Mouse (Mus musculus): ENCODE results near the gene Them7.

The Them7 gene

DNA sequence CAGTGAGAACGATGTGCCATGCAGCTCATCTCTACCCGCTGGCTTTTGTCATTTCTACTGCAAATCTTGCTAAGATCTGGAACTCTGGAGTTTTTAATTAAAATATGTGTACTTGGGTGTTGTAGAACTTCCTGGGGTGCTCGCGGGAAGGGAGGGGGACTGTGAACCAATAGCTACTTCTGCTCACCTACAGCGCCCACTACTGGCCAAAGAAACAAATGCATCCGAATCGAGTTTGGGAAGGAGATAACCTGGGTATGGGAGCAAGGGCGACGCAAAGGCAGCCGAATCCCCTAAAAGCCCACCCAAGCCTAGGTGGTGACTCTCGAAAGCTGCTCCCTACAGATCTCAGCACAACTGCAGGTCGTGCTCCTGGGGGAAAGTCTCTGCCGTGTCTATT lies 87.3 kb downstream of the Them7 start:
- peak in 1 of 2 experiments; percentile 49 for DNase-seq

DNA sequence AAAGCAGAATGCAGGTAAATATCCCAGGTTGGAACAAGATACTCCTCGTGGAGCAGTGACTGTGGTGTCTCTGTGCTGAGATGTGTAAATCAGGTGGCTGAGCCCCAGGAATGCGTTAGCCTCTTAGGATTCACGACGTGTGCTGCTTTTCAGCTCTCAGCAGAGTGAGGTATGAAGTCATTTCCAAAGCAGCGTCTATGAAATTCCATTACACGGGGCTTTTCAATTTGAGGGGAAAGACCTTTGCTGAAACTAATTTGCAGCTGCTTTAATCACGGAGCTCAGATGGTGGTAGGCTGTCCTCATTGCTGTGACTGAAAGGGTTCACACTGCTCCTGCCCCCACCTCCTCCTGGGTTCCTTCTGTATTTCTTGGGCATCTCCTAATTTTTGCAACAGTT lies 87.9 kb downstream of the Them7 start:
- no peak for DNase-seq

- DNase-seq: no peak
Observed at GRCm38 (mm10) chr2:105313077-105313476, 89.0 kb downstream of the Them7 start.

GRCm38 (mm10) chr2:105317556-105318184 lies 93.5 kb downstream of the Them7 start:
- no peak for DNase-seq

DNA sequence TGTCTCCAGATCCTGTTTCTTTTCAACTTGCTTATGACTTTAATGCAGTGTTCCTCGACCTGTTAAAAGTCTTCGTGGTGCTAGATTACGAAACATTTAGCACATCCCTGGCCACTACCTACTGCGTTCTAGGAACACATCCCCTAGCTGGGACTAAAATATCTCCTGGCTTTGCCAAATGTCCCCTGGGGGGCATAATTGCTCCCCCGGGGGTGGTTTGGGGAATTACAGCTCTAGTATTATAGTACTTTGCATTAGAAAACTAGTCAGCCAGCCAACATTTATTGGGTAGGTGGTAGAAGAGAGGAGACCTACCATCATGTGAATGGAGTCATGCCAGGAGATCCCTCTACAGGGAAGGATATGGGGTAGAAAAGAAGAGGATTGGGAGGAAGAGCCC lies 101.9 kb downstream of the Them7 start:
- DNase-seq: no peak

GRCm38 (mm10) chr2:105330024-105330423 lies 105.9 kb downstream of the Them7 start:
- DNase-seq: peak; percentile 90 to 92

DNA sequence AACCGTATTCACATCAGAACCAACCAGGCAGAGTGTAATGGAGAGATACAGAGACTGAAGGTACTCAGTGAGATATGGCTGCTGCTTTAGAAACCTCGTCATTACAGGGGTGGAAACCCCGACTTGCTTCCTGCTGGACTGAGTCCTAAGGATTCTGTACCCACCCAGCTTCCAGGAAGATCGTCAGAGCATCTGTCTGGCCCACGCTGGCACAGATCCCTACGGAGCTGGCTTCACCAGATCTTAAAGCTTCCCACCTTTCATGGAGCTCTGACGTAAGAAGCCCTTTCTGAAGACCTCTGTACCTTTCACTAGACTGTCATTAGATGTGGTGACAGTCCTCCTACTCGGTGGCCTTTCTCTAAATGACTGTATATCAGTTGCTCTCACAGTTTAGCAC lies 109.0 kb downstream of the Them7 start:
- no peak for DNase-seq

DNA sequence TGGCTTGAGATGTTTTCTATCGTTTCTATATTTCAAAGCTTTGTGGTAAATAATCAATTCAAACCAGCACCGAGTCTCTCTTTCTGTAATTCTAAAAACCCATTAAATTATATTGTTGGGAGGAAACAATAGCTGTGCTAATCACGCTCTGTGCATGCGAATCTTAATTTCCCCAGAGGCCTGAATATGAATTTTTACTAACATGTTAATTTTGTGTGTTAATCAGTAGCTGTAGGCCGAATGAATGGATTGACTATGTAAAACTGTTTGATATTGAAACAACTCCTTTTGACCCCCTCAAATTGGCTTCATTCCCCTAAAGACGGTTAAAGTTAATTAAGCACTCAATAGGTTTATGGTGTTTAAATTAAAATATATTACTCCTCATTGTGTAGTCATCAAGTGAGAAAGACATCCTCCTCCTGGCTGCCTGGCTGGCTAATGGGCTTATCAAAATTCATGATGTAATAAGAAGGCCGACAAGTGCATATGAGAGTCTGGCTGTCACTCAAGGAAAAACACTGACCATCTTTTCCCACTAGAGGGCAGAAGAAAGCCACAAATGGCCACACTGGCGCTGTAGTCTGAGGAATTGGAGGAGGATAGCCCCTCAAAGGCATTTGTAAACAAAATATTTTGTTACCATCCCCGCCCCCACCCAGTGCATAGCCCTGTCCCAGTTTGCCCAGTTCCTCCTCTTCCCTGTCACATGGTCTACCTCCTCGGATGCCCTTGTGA lies 110.0 kb downstream of the Them7 start:
- peak; percentile 46 to 63 for DNase-seq

- no peak for DNase-seq
Observed at GRCm38 (mm10) chr2:105335661-105336060, 111.5 kb downstream of the Them7 start.

DNA sequence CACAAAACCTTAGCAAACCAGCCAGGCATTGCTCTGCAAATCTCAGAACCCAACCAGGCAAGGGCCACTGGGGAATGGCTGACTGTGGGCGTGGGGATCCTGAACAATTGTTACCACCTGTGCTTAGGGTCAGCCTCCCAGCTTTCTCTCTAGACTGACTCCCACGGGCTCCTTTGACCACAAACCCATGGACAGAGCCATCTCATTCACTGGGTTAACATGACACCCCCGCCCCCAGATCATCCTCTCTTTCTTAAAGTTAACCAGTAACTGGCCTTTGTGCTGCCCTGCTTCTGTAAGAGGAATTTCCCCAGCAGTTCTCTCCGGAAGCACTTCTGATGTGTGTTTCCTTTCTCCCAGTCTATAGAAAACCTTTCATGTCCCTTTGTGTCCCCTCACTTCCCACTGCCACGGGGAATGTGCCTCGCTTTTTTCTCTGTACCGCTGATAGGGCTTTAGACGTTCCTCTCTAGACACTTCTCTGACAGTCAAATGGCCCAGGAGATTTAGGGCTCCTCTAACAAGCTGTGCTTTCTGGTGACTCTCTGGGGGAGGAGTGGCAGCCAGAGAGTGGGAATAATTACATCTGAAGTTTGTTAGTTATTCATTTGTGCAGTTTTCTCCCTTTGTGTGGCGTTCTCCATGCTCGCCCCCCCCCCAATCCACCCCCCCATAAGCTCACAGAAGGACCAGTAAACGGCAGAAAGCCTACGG lies 112.4 kb downstream of the Them7 start:
- no peak for DNase-seq

- DNase-seq: no peak
Observed at GRCm38 (mm10) chr2:105337171-105337875, 113.2 kb downstream of the Them7 start.

GRCm38 (mm10) chr2:105339993-105340392 lies 115.9 kb downstream of the Them7 start:
- peak in 1 of 2 experiments; percentile 28 for DNase-seq

- no peak for DNase-seq
Observed at GRCm38 (mm10) chr2:105348886-105349285, 124.8 kb downstream of the Them7 start.

DNA sequence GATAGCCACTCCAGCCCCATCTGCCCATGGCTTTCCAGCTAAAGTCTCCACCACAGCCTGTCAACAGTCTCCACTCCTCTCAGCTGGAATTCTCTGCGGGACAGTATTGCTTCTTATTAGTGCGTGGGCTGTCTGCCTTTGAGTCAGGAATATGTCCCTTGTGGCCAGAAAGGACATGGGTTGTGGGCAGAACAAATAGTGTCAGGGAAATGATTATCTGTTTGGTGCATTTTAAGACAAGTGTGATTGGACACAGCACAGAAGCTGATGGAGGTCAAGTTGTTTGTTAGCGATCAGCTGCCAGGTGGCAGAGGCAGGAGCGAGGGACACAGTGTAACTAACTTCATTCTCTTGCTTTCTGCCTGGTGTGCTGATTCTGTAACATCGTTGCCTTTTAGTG lies 132.7 kb downstream of the Them7 start:
- DNase-seq: no peak

GRCm38 (mm10) chr2:105358040-105358439 lies 133.9 kb downstream of the Them7 start:
- no peak for DNase-seq

DNA sequence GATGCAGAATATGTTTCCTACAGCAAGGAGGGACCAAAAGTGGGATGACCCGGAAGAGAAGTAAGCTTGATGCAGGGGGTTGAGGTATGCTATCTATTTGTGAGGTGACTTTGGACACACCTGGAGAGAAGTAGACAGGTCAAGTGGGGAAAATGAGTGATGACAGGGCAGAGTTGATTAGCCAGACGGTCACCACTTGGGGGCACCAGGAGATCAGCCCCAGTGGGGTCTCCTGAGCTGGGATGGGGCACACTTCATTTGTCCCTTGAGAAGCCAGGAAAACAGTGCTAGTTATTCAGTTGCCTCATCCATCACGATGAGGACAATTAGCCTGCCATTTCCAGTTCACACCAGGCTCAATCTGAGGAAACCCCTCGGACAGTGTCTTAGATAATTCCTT lies 143.5 kb downstream of the Them7 start:
- no peak for DNase-seq

DNA sequence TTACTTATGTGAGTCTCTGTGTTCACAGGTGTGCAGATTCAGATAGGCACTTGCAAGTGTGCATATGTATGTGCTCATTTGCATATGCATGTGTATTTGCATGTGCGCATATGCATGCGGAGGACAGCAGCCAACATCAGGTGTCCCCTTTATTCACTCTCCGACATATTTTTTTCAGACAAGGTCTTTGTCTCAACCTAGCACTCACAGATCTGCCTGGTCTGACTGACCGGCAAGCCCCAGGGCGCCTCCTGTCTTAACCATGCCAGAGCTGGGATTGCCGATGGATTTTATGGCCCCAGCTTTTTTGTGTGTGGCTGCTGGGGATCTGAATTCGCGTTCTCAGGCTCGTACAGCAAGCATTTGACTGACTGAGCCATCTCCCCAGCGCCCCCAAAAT lies 146.1 kb downstream of the Them7 start:
- DNase-seq: peak; percentile 15 to 27

GRCm38 (mm10) chr2:105370698-105371097 lies 146.6 kb downstream of the Them7 start:
- DNase-seq: peak; percentile 19 to 31

- DNase-seq: no peak
Observed at GRCm38 (mm10) chr2:105372156-105372555, 148.0 kb downstream of the Them7 start.

DNA sequence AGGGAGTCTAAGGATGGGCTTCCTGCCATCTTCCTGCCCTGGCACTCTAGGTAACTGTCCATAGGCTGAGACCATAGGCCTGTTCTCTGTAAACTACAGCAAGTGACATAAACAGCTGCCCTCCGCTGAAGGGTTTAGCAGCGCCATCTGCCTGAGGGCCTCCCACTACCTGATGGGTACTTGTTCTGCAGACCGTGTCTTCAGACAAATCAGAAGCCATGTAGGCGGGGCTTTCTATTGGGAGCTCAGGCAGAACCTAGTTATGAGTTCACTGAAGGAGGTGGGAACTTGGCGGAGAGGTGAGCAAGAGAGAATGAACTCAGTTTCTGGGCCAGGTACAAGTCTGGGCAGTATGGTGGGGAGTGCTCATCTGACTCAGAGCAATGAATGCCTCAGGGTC lies 148.6 kb downstream of the Them7 start:
- DNase-seq: no peak

DNA sequence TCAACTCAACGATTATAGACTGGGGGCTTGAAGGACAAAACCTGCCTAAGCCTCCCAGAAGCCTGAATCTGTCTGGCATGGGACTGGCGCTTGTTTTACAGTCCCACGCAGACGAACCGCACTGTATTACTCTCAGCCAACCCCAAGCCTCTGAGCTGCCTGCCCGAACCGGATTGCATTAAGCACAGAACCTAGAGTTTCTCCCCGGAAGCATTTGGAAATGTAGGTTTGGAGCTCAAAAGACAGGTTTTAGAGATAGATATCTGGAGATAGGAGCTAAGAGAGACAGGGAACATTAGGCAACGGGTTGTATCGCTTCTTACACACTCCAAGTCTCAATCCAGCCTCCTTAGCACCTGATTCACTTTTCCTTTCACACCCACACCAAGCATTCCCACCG lies 149.5 kb downstream of the Them7 start:
- no peak for DNase-seq

DNA sequence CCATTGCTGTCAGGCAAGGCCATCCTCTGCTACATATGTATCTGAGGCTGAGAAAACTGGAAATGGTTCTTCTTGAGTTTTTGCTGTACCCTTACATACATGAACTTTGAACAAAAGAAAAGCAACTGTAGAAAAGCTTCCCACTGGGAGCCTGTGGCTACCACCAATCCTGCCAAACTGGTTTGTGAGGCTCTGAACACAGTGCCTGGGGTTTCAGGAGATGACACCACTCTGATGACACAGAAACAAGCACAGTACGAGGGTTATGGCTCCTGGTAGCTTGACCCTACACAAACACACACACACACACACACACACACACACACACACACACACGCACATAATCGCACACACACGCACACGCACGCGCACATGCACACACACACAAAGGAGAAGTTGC lies 151.1 kb downstream of the Them7 start:
- no peak for DNase-seq

- no peak for DNase-seq
Observed at GRCm38 (mm10) chr2:105375705-105376104, 151.6 kb downstream of the Them7 start.

All from cerebellum, postnatal 25 days (tissue).